ENCODE assay signal across 19 mouse cellular contexts in genomic region chr2:77516606-77517005, GRCm38 (mm10).
DNase-seq lines count a peak whose midpoint lies in the region; ATAC-seq and TF ChIP-seq lines count a peak whose summit lies in the region.
"Had no signal": no experiment of that assay in that cellular context is flagged by ENCODE, and none has a peak within 500 bp of the region (broad histone marks: within the 10 kb centered on the region; RNA-seq: fewer than 3 reads in every experiment).

No protein-coding gene starts in this region.

- H3K9me3 ChIP-seq in heart, embryonic 12.5 days (replicated peaks), result no peaks in the 10 kb centered on the region
- no peaks in the 10 kb centered on the region for H3K9me3 ChIP-seq in liver, embryonic 11.5 days (ENCODE audit: control insufficient read depth, low read length)
- H3K9me3 ChIP-seq in intestine, postnatal 0 days (ENCODE audit: control insufficient read depth), result no peaks in the 10 kb centered on the region
- H3K9me3 ChIP-seq in liver, embryonic 16.5 days (replicated peaks; ENCODE audit: control insufficient read depth, low read length), result no peaks in the 10 kb centered on the region
- H3K9me3 ChIP-seq: embryonic facial prominence, embryonic 13.5 days; forebrain, embryonic 12.5 days; hindbrain, embryonic 10.5 days had no signal

- H3K9ac ChIP-seq in heart, embryonic 12.5 days, result no peak overlapping the region
- H3K9ac ChIP-seq in liver, adult 2 months (ENCODE audit: low read depth, low read length), result peak overlapping the region; percentile 41; the same call in 1 of the 2 replicates
- H3K9ac ChIP-seq in liver, embryonic 11.5 days (ENCODE audit: low read depth, low read length), result no peak overlapping the region
- H3K9ac ChIP-seq in intestine, postnatal 0 days (ENCODE audit: low read depth, low read length), result no peak overlapping the region
- no peak overlapping the region for H3K9ac ChIP-seq in liver, embryonic 16.5 days (ENCODE audit: low read depth, low read length)
- H3K9ac ChIP-seq: embryonic facial prominence, embryonic 13.5 days; forebrain, embryonic 12.5 days; hindbrain, embryonic 14.5 days had no signal

- no peak overlapping the region for H3K4me2 ChIP-seq in heart, embryonic 12.5 days
- H3K4me2 ChIP-seq in liver, embryonic 11.5 days, result no peak overlapping the region
- 0 out of 2 replicates have a peak overlapping the region, but pooled peaks have one; percentile 37 for H3K4me2 ChIP-seq in intestine, postnatal 0 days (replicated peaks; ENCODE audit: low read depth)
- H3K4me2 ChIP-seq in liver, embryonic 16.5 days (ENCODE audit: low read depth, low read length), result peak overlapping the region; percentile 56; the same call in 1 of the 2 replicates
- H3K4me2 ChIP-seq: embryonic facial prominence, embryonic 13.5 days; forebrain, embryonic 12.5 days; heart, embryonic 11.5 days; hindbrain, embryonic 14.5 days had no signal

- peak; percentile 23 for DNase-seq in heart, adult 11 months
- peak; percentile 86 for DNase-seq in liver, adult 2 months (ENCODE audit: extremely low read depth, low read depth, low spot score)
- DNase-seq in liver, embryonic 11.5 days (ENCODE audit: low spot score), result no peak
- no peak for DNase-seq in adipocyte (ENCODE audit: low spot score)
- DNase-seq in adrenal gland, postnatal 4 days (ENCODE audit: low spot score in 2 of 2), result no peak
- DNase-seq: adrenal gland, postnatal 14 days; cerebellum, adult 2 months; cerebellum, postnatal 10 days; gastrocnemius, postnatal 10 days; heart, adult 2 months had no signal

- no peaks in the 10 kb centered on the region for H3K27me3 ChIP-seq in heart, embryonic 12.5 days (replicated peaks)
- H3K27me3 ChIP-seq in liver, adult 2 months (ENCODE audit: control insufficient read depth, insufficient read depth, low read length), result no peaks in the 10 kb centered on the region
- H3K27me3 ChIP-seq in liver, embryonic 11.5 days (replicated peaks; ENCODE audit: control insufficient read depth, insufficient read depth, low read length), result no peaks in the 10 kb centered on the region
- H3K27me3 ChIP-seq in intestine, postnatal 0 days (replicated peaks; ENCODE audit: control insufficient read depth, insufficient read depth, low read length), result no peaks in the 10 kb centered on the region
- H3K27me3 ChIP-seq in liver, embryonic 16.5 days (ENCODE audit: control insufficient read depth, insufficient read depth, low read depth, low read length), result no peaks in the 10 kb centered on the region
- H3K27me3 ChIP-seq: forebrain, embryonic 12.5 days had no signal

- peaks cover 18% of the 10 kb centered on the region; the same call in 1 of the 2 replicates for H3K79me2 ChIP-seq in liver, adult 2 months (ENCODE audit: control insufficient read depth, insufficient read depth, low read length)

- no peak for TF ChIP-seq CTCF in liver, adult 2 months (IDR thresholded peaks at IDR 0.05; ENCODE audit: low read depth, low read length)
- TF ChIP-seq CTCF in intestine, postnatal 0 days (IDR thresholded peaks at IDR 0.05; ENCODE audit: low read depth), result no peak

- WGBS in heart, embryonic 12.5 days, result 80% methylated on average over 5 of the region's 5 CpGs
- WGBS in liver, adult 2 months, result 14% methylated on average over 5 of the region's 5 CpGs
- 70% methylated on average over 5 of the region's 5 CpGs for WGBS in liver, embryonic 11.5 days
- WGBS in intestine, postnatal 0 days, result 44% methylated on average over 5 of the region's 5 CpGs
- WGBS in liver, embryonic 16.5 days (ENCODE audit: insufficient replicate concordance), result 64% methylated on average over 5 of the region's 5 CpGs

- no peak for TF ChIP-seq POLR2A in liver, adult 2 months (IDR thresholded peaks at IDR 0.05; ENCODE audit: extremely low read depth, insufficient read depth, low read length)

- no peak overlapping the region for H3K27ac ChIP-seq in heart, embryonic 12.5 days (ENCODE audit: poor library complexity, severe bottlenecking)
- H3K27ac ChIP-seq in liver, adult 2 months (replicated peaks; ENCODE audit: insufficient read depth, low read depth, low read length), result peak overlapping the region; percentile 99
- H3K27ac ChIP-seq in liver, embryonic 11.5 days (ENCODE audit: low read depth, low read length), result no peak overlapping the region
- peak overlapping the region; percentile 46; the same call in 1 of the 2 replicates for H3K27ac ChIP-seq in intestine, postnatal 0 days (ENCODE audit: low read depth, low read length)
- peak overlapping the region; percentile 70 for H3K27ac ChIP-seq in liver, embryonic 16.5 days (ENCODE audit: low read length)
- H3K27ac ChIP-seq: embryonic facial prominence, embryonic 13.5 days; forebrain, embryonic 12.5 days; heart, adult 2 months; hindbrain, embryonic 10.5 days; hindbrain, embryonic 14.5 days had no signal

- ATAC-seq in heart, embryonic 12.5 days (ENCODE audit: insufficient number of reproducible peaks, low FRiP score), result no peak
- no peak for ATAC-seq in liver, embryonic 11.5 days (replicated peaks; ENCODE audit: low FRiP score)
- ATAC-seq in intestine, postnatal 0 days, result no peak
- ATAC-seq in liver, embryonic 16.5 days (ENCODE audit: low read depth), result no peak
- ATAC-seq: forebrain, embryonic 16.5 days had no signal

- H3K36me3 ChIP-seq in heart, embryonic 12.5 days, result no peaks in the 10 kb centered on the region
- H3K36me3 ChIP-seq in liver, adult 2 months (ENCODE audit: control insufficient read depth, insufficient read depth, low read length), result 0 out of 2 replicates have a peak, but pooled peaks cover 1% of the 10 kb centered on the region
- no peaks in the 10 kb centered on the region for H3K36me3 ChIP-seq in liver, embryonic 11.5 days (ENCODE audit: control insufficient read depth, insufficient read depth, low read length)
- H3K36me3 ChIP-seq in intestine, postnatal 0 days (ENCODE audit: control insufficient read depth, insufficient read depth), result no peaks in the 10 kb centered on the region
- no peaks in the 10 kb centered on the region for H3K36me3 ChIP-seq in liver, embryonic 16.5 days (ENCODE audit: control insufficient read depth, insufficient read depth)
- H3K36me3 ChIP-seq: embryonic facial prominence, embryonic 13.5 days; forebrain, embryonic 12.5 days; hindbrain, embryonic 10.5 days had no signal

- H3K4me1 ChIP-seq in heart, embryonic 12.5 days (replicated peaks), result peaks cover 5% of the 10 kb centered on the region; the same call in 1 of the 2 replicates
- peaks cover 33% of the 10 kb centered on the region for H3K4me1 ChIP-seq in liver, adult 2 months (ENCODE audit: control insufficient read depth, insufficient read depth, low read length)
- peaks cover 18% of the 10 kb centered on the region for H3K4me1 ChIP-seq in liver, embryonic 11.5 days (replicated peaks; ENCODE audit: control insufficient read depth, insufficient read depth, low read length)
- no peaks in the 10 kb centered on the region for H3K4me1 ChIP-seq in intestine, postnatal 0 days (replicated peaks; ENCODE audit: control insufficient read depth, insufficient read depth, low read length)
- H3K4me1 ChIP-seq in liver, embryonic 16.5 days (ENCODE audit: control insufficient read depth, low read depth, low read length), result peaks cover 35% of the 10 kb centered on the region

- H3K4me3 ChIP-seq in heart, embryonic 12.5 days, result no peak overlapping the region
- 0 out of 2 replicates have a peak overlapping the region, but pooled peaks have one; percentile 15 for H3K4me3 ChIP-seq in liver, adult 2 months (ENCODE audit: insufficient read depth, low read depth, low read length)
- no peak overlapping the region for H3K4me3 ChIP-seq in liver, embryonic 11.5 days (ENCODE audit: low read depth, low read length)
- H3K4me3 ChIP-seq in intestine, postnatal 0 days (ENCODE audit: low read depth, low read length), result no peak overlapping the region
- no peak overlapping the region for H3K4me3 ChIP-seq in liver, embryonic 16.5 days (ENCODE audit: low read depth, low read length)
- H3K4me3 ChIP-seq: embryonic facial prominence, embryonic 13.5 days; forebrain, embryonic 12.5 days; heart, adult 2 months; hindbrain, embryonic 10.5 days had no signal

Comparison
In these comparisons a context has a peak if more than half of its experiments do, and no peak if none do; other contexts are left out.
1. DNase-seq: peak in heart, adult 11 months (single experiment) and liver, adult 2 months (single experiment); none in liver, embryonic 11.5 days (single experiment), adipocyte (single experiment) and adrenal gland, postnatal 4 days (0 of 2).
2. H3K27ac ChIP-seq: peak in liver, adult 2 months (single experiment), intestine, postnatal 0 days (single experiment) and liver, embryonic 16.5 days (single experiment); none in heart, embryonic 12.5 days (single experiment) and liver, embryonic 11.5 days (single experiment).
3. H3K4me2 ChIP-seq: peak in intestine, postnatal 0 days (single experiment) and liver, embryonic 16.5 days (single experiment); none in heart, embryonic 12.5 days (single experiment) and liver, embryonic 11.5 days (single experiment).